Mouse (Mus musculus) embryo, embryonic 11 days (tissue): ENCODE measurements at regions not wholly inside any gene's neighbourhood (a gene's known extent, or its start where the extent isn't known, plus 50 kb on each side); places are given as distances from the start of the nearest gene placed in this dataset.

Source experiments
- DNase-seq: peaks from one replicate; pipeline ENCODE4 v3.0.0-alpha.2; 2015

GRCm38 (mm10) chr12:64736008-64736663 is 181.6 kb upstream of the Gm527 start:
- DNase-seq = no peak

- DNase-seq = no peak
Measured at GRCm38 (mm10) chr12:64703419-64703818, 214.3 kb upstream of the Gm527 start.

- DNase-seq = no peak
Measured at GRCm38 (mm10) chr12:64701066-64701465, 216.6 kb upstream of the Gm527 start.

- DNase-seq = no peak
Measured at GRCm38 (mm10) chr12:64695343-64695742, 220.9 kb upstream of the Fscb start.

DNA sequence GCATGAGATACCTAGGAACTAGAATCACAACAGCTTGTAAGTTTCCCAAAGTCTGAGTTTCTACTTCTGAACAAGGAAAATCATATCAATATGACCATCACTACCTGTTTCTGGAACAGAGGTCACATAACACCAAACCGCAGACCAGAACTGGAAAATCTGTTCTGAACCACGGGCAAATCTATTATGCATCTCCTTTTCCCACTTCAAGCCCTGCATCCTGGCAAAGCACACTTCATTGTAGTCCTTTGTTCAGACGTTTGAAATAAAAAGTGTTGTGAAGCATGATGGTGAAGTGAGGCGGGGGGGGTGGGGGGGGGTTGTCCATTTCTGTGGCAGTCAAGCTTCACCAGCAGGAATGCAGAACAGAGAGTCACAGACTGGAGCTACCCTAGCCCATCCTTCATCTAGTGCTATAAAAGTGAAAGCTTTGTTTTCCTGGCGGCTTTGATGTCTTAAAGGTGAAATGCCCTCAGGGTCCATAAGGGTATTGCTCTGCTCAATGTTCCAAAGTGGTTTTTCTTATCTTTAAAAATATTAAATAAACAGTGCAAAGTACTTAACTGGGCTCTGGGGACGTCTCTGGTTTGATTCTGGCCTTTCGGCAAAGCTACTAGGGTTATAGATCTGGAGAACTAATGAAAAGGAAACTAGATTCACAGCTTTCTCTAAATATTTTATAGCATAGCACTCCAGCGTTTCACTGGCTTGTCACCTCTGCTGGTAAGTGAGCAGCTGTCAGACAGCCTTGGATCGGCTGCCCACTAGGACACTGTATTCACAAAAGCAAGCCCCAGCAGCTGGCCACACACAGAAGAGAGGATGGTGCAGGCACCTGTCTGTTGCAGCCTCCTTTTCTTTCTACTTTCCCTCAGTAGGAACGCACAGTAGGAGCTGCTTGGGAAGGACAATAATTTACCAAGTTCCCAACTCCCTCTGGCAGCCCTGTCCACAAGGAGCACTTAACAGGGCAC is 218.0 kb upstream of the Fscb start:
- DNase-seq = peak; percentile 24

GRCm38 (mm10) chr12:64689642-64690041 is 215.2 kb upstream of the Fscb start:
- no peak for DNase-seq

GRCm38 (mm10) chr12:64688618-64689017 is 214.1 kb upstream of the Fscb start:
- DNase-seq = no peak

DNA sequence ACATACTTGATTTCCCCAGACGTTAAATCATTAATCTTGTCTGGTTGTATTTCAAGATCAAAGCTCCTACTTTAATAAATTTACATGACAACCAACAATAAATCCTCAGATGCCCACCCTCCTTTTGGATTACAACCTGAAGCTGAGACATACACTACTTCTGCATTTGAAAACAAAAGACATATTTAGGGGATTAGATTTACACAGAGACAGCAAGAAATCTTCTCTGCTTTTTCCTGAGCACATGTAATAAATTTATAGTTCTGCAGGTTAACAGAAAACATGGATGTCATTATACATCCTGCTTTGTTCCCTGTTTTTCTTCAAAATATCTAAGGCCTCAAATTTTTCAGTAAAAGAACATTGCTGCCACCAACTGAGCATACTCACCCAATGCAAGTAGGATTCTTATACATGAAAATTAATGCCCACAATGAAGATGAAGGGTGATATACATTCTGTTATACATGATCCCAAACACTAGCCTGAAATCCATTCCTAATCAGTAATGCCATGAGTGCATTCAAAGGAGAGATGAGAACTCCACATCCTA is 166.4 kb upstream of the Fscb start:
- DNase-seq = peak; percentile 4

GRCm38 (mm10) chr12:64614877-64615276 is 140.4 kb upstream of the Fscb start:
- DNase-seq = no peak
